11 mouse cellular contexts compared by ENCODE assay signal in the genomic region with DNA sequence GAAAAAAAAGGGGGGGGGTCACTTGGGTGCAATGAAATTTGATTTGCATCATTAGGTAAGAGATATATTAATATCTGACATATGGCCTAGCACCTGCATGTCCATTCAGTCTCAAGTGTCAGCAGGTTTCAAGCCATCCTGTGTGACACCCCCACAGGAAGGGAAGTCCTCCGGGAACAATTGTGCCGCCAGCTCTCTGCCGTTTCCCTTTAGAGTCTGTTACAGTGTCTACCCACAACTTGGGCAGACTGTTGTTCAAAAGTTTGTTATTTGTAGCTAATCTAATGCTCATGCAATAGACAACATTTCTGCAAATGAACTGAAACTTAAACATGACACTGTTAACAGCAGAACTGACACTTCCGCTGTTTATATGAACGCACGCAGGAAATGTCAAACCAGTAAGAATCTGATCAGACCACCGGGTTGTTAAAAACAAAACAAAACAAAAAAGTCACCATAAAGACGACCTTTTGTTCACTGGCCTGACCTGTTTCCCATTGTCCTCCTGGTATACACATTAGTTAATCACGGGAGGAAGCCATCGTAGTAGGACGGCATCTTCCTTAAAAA. TPM values are rescaled to one million over a fixed set of nuclear protein-coding genes. Genes with fewer than 3 reads are reported as not detected.
DNase-seq lines count a peak whose midpoint lies in the region; ATAC-seq lines count a peak whose summit lies in the region.
"Had no signal": no experiment of that assay in that cellular context is flagged by ENCODE, and none has a peak within 500 bp of the region (broad histone marks: within the 10 kb centered on the region; RNA-seq: fewer than 3 reads in every experiment).

No protein-coding gene starts in this region.

- no peaks in the 10 kb centered on the region for H3K9me3 ChIP-seq in heart, embryonic 10.5 days
- no peaks in the 10 kb centered on the region for H3K9me3 ChIP-seq in liver, embryonic 11.5 days (ENCODE audit: control insufficient read depth, low read length)

- WGBS in heart, embryonic 10.5 days = 65% methylated on average over 11 of the region's 11 CpGs
- 45% methylated on average over 11 of the region's 11 CpGs for WGBS in liver, embryonic 11.5 days

- H3K4me2 ChIP-seq in liver, embryonic 11.5 days = peak overlapping the region; percentile 42

- no peak overlapping the region for H3K27ac ChIP-seq in heart, embryonic 10.5 days
- peak overlapping the region; percentile 41; the same call in 1 of the 2 replicates for H3K27ac ChIP-seq in liver, embryonic 11.5 days (ENCODE audit: low read depth, low read length)

- H3K4me1 ChIP-seq in heart, embryonic 10.5 days = peaks cover 34% of the 10 kb centered on the region
- peaks cover 26% of the 10 kb centered on the region for H3K4me1 ChIP-seq in liver, embryonic 11.5 days (replicated peaks; ENCODE audit: control insufficient read depth, insufficient read depth, low read length)

- peak; percentile 61 for DNase-seq in heart, adult 8-10 months (ENCODE audit: low spot score)
- DNase-seq in heart, embryonic 10.5 days (ENCODE audit: low spot score) = no peak
- DNase-seq in spleen, postnatal 36 days (ENCODE audit: low spot score in 2 of 2) = peak; percentile 41 to 59
- no peak for DNase-seq in spleen, postnatal 10 days (ENCODE audit: low spot score in 2 of 2)
- no peak for DNase-seq in liver, embryonic 11.5 days (ENCODE audit: low spot score)
- peak; percentile 48 for DNase-seq in thymus, postnatal 4 days
- DNase-seq in gastrocnemius, postnatal 4 days (ENCODE audit: low spot score in 2 of 2) = no peak
- DNase-seq: cerebellum, adult 11-12 months; right cerebral cortex, postnatal 25 days had no signal

- no peaks in the 10 kb centered on the region for H3K27me3 ChIP-seq in heart, embryonic 10.5 days (ENCODE audit: insufficient read depth, poor library complexity, severe bottlenecking)
- H3K27me3 ChIP-seq in liver, embryonic 11.5 days (replicated peaks; ENCODE audit: control insufficient read depth, insufficient read depth, low read length) = no peaks in the 10 kb centered on the region

- ATAC-seq in liver, embryonic 11.5 days (replicated peaks; ENCODE audit: low FRiP score) = no peak
- ATAC-seq in megakaryocyte-erythroid progenitor cell, adult 5-6 weeks (replicated peaks; ENCODE audit: low FRiP score, low TSS enrichment, poor library complexity, severe bottlenecking) = no peak

- 0 out of 2 replicates have a peak overlapping the region, but pooled peaks have one; percentile 18 for H3K9ac ChIP-seq in liver, embryonic 11.5 days (ENCODE audit: low read depth, low read length)

- no peak overlapping the region for H3K4me3 ChIP-seq in heart, embryonic 10.5 days
- no peak overlapping the region for H3K4me3 ChIP-seq in liver, embryonic 11.5 days (ENCODE audit: low read depth, low read length)
- H3K4me3 ChIP-seq: myocyte had no signal

- no peaks in the 10 kb centered on the region for H3K36me3 ChIP-seq in heart, embryonic 10.5 days
- H3K36me3 ChIP-seq in liver, embryonic 11.5 days (ENCODE audit: control insufficient read depth, insufficient read depth, low read length) = no peaks in the 10 kb centered on the region

RNA-seq across cellular contexts. Expression of a gene that starts 23.9 kb away (rescaled TPM):
- 10 to 100 TPM; 18.7 to 28.6 (median 22.0) TPM for total RNA-seq in heart, adult 8-10 months (2022)
- 43.2 and 43.9 TPM in 2 replicates for polyA plus RNA-seq in heart, embryonic 10.5 days (2016; fragmentation: Nextera tagmentation; extraction: Ambion mirVana)
- 32.6 and 35.5 TPM in 2 replicates for polyA plus RNA-seq in liver, embryonic 11.5 days (2014; fragmentation: Nextera tagmentation; extraction: Ambion mirVana)
- total RNA-seq in megakaryocyte-erythroid progenitor cell, adult 5-6 weeks (2014; fragmentation: Nextera tagmentation) = 16.3 and 19.6 TPM in 2 replicates
- total RNA-seq in megakaryocyte-erythroid progenitor cell, adult 5-6 weeks (2017) = 22.2 and 22.7 TPM in 2 replicates
- 10 to 100 TPM; 61.8 to 63.4 TPM for total RNA-seq in gastrocnemius, postnatal 4 days (2021)

RNA-seq across cellular contexts. Expression of a gene that starts 55.2 kb away (rescaled TPM):
- 100 to 1,000 TPM; 116 to 131 (median 129) TPM for total RNA-seq in heart, adult 8-10 months (2022)
- polyA plus RNA-seq in heart, embryonic 10.5 days (2016; fragmentation: Nextera tagmentation; extraction: Ambion mirVana) = 29.6 and 37.0 TPM in 2 replicates
- 29.8 and 32.9 TPM in 2 replicates for polyA plus RNA-seq in liver, embryonic 11.5 days (2014; fragmentation: Nextera tagmentation; extraction: Ambion mirVana)
- 17.3 and 20.6 TPM in 2 replicates for total RNA-seq in megakaryocyte-erythroid progenitor cell, adult 5-6 weeks (2014; fragmentation: Nextera tagmentation)
- total RNA-seq in megakaryocyte-erythroid progenitor cell, adult 5-6 weeks (2017) = 23.1 and 29.0 TPM in 2 replicates
- total RNA-seq in gastrocnemius, postnatal 4 days (2021) = 10 to 100 TPM; 26.3 to 27.4 TPM

Comparison
In these comparisons a context has a peak if more than half of its experiments do, and no peak if none do; other contexts are left out.
1. DNase-seq: peak in heart, adult 8-10 months (single experiment), spleen, postnatal 36 days (2 of 2) and thymus, postnatal 4 days (single experiment); none in heart, embryonic 10.5 days (single experiment), spleen, postnatal 10 days (0 of 2), liver, embryonic 11.5 days (single experiment) and gastrocnemius, postnatal 4 days (0 of 2).